Mouse (Mus musculus) CH12.LX (cell line): ENCODE results near the gene Ulbp1. TPM values are rescaled to one million over a fixed set of nuclear protein-coding genes. Genes with fewer than 3 reads are reported as not detected.

Experiments
- DNase-seq: peaks from one replicate; pipeline ENCODE4 v3.0.0-alpha.2; 2013; ENCODE audit errors: extremely low read depth
- H3K27ac ChIP-seq: 2 replicates; pipeline ENCODE4 v1.5.1; 2012; ENCODE audit warnings: low read depth, mild to moderate bottlenecking, control low read depth, moderate library complexity; ENCODE audit not compliant: insufficient read depth
- H3K27me3 ChIP-seq: replicated peaks from 2 replicates; pipeline ENCODE3; 2012; ENCODE audit warnings: inconsistent platforms
- H3K36me3 ChIP-seq, 2 experiments: replicated peaks in 1 of 2; 2 replicates each; pipeline versions ENCODE3 to v1.6.1; 2012; ENCODE audit warnings: inconsistent platforms in 1 of 2, low read length in 1 of 2, mild to moderate bottlenecking in 1 of 2, mixed read lengths in 1 of 2, moderate library complexity in 1 of 2; ENCODE audit not compliant: control insufficient read depth in 1 of 2, insufficient read depth in 1 of 2
- H3K4me1 ChIP-seq, 2 experiments: 2 replicates each; pipeline ENCODE4 v1.6.1; 2012; ENCODE audit warnings: inconsistent platforms in 1 of 2, moderate library complexity in 1 of 2; ENCODE audit not compliant: insufficient read depth in 2 of 2, control insufficient read depth in 1 of 2
- H3K4me2 ChIP-seq: 2 replicates; pipeline ENCODE4 v1.6.1; 2012; ENCODE audit warnings: low read depth, mild to moderate bottlenecking, control low read depth; ENCODE audit not compliant: poor library complexity, insufficient read depth, severe bottlenecking
- H3K4me3 ChIP-seq, 3 experiments: fragments of 150-350 bp in 1 of 3; sonication (generic) in 1 of 3; replicated peaks in 1 of 3; 2 replicates each; pipeline versions ENCODE3 to v1.5.1; 2011 to 2012; ENCODE audit warnings: low read depth in 2 of 3, low read length in 2 of 3, mild to moderate bottlenecking in 2 of 3, moderate library complexity in 2 of 3, control low read depth in 1 of 3, improper control_type of control experiment in 1 of 3, inconsistent platforms in 1 of 3, mixed read lengths in 1 of 3; ENCODE audit not compliant: poor library complexity in 1 of 3
- H3K79me2 ChIP-seq: replicated peaks from 2 replicates; pipeline ENCODE4 v1.6.1; 2012; ENCODE audit warnings: mild to moderate bottlenecking, moderate library complexity; ENCODE audit not compliant: control insufficient read depth, poor library complexity, insufficient read depth, severe bottlenecking; ENCODE audit errors: extremely low read depth
- H3K9ac ChIP-seq: 2 replicates; pipeline ENCODE4 v1.6.1; 2012; ENCODE audit warnings: low read depth, mild to moderate bottlenecking, control low read depth, moderate library complexity; ENCODE audit not compliant: insufficient read depth
- H3K9me3 ChIP-seq: replicated peaks from 2 replicates; pipeline ENCODE3; 2012; ENCODE audit warnings: low read length, inconsistent platforms, mixed read lengths
- ELF1 ChIP-seq: IDR thresholded peaks from 2 replicates; pipeline ENCODE4 v1.6.1; 2014; ENCODE audit warnings: low read depth, mild to moderate bottlenecking, inconsistent platforms, low read length, improper control_type of control experiment
- GABPA ChIP-seq: IDR thresholded peaks from 2 replicates; pipeline ENCODE4 v1.6.1; 2012; ENCODE audit warnings: low read depth, low read length, improper control_type of control experiment, inconsistent platforms; ENCODE audit not compliant: insufficient replicate concordance
- HCFC1 ChIP-seq: IDR thresholded peaks from 2 replicates; pipeline ENCODE4 v1.6.1; 2012; ENCODE audit warnings: low read depth, mild to moderate bottlenecking, inconsistent platforms, low read length, improper control_type of control experiment
- JUN ChIP-seq: IDR thresholded peaks from 2 replicates; pipeline ENCODE4 v1.6.1; 2011; ENCODE audit warnings: low read depth, mild to moderate bottlenecking, low read length, improper control_type of control experiment, moderate library complexity; ENCODE audit not compliant: insufficient read depth
- MAFK ChIP-seq: IDR thresholded peaks from 2 replicates; pipeline ENCODE4 v1.6.1; 2011; ENCODE audit warnings: low read length, improper control_type of control experiment; ENCODE audit not compliant: insufficient replicate concordance
- MAX ChIP-seq: IDR thresholded peaks from 2 replicates; pipeline ENCODE4 v1.6.1; 2011; ENCODE audit warnings: low read length, improper control_type of control experiment
- POLR2AphosphoS2 ChIP-seq: IDR thresholded peaks from 2 replicates; pipeline ENCODE4 v1.6.1; 2011; ENCODE audit warnings: low read depth, low read length, improper control_type of control experiment
- RAD21 ChIP-seq: IDR thresholded peaks from 2 replicates; pipeline ENCODE4 v1.6.1; 2011; ENCODE audit warnings: low read depth, mild to moderate bottlenecking, low read length, improper control_type of control experiment, moderate library complexity
- SMC3 ChIP-seq: IDR thresholded peaks from 2 replicates; pipeline ENCODE4 v1.6.1; 2011; ENCODE audit warnings: low read depth, low read length, improper control_type of control experiment
- USF2 ChIP-seq: conservative IDR thresholded peaks from 2 replicates; pipeline ENCODE4 v1.6.1; 2011; ENCODE audit warnings: low read depth, low read length, improper control_type of control experiment
- ZC3H11A ChIP-seq: IDR thresholded peaks from 2 replicates; pipeline ENCODE4 v1.6.1; 2012; ENCODE audit warnings: low read depth, mild to moderate bottlenecking, inconsistent platforms, low read length, improper control_type of control experiment
- ZKSCAN1 ChIP-seq: IDR thresholded peaks from 2 replicates; pipeline ENCODE4 v1.6.1; 2012; ENCODE audit warnings: low read depth, inconsistent platforms, low read length, improper control_type of control experiment, borderline replicate concordance
- ZMIZ1 ChIP-seq: IDR thresholded peaks from 2 replicates; pipeline ENCODE4 v1.6.1; 2012; ENCODE audit warnings: low read depth, mild to moderate bottlenecking, inconsistent platforms, low read length, improper control_type of control experiment
- dilution Hi-C: fragments of 300-500 bp; cut with MboI; formaldehyde crosslinking; loops from 2 replicates; pipeline ENCODE4 v1.14.3; 2020; ENCODE audit warnings: low sequenced_read_pairs; ENCODE audit not compliant: extremely low pct_unique_long_range_greater_than_20kb, extremely low pct_ligation_motif_present
- in situ Hi-C: fragments of 300-500 bp; cut with MboI; formaldehyde crosslinking; loops from 3 replicates; pipeline ENCODE4 v1.14.3; 2019; ENCODE audit warnings: low sequenced_read_pairs, low pct_ligation_motif_present, low pct_unique_long_range_greater_than_20kb, mixed read lengths
- polyA plus RNA-seq: library from polyadenylated mRNA; unstranded; fragments of >175 nt; gene quantifications from 2 replicates; pipeline ENCODE4 v1.2.1, GENCODE M21; 2012; ENCODE audit warnings: low read depth; ENCODE audit not compliant: insufficient read length
- total RNA-seq, 2 experiments: library from RNA; depleted of rRNA; stranded (reverse); fragments of 300-350 nt in 1 of 2; fragments of >200 nt in 1 of 2; gene quantifications; 2 replicates each; pipeline ENCODE4 v1.2.3; 2012 to 2014

Gene Ulbp1
- total and polyA plus RNA-seq, 3 experiments, result 70.1 to 141 (median 92.9) TPM

GRCm38 (mm10) chr10:7391935-7392930, 81.2 kb downstream of the Ulbp1 start:
- no peak for DNase-seq
- Histone ChIP-seq H3K9me3 (peaks cover 21% of the 10 kb centered on the region), H3K27ac (no peak overlapping the region), H3K27me3 (no peaks in the 10 kb centered on the region), H3K9ac (no peak overlapping the region), H3K36me3 (no peaks in the 10 kb centered on the region), H3K4me3 (no peak overlapping the region), H3K4me1 (no peaks in the 10 kb centered on the region), H3K79me2 (no peaks in the 10 kb centered on the region), H3K4me2 (no peak overlapping the region)
- dilution Hi-C loops (no loop called here), in situ Hi-C loops (no loop called here)
- TF ChIP-seq SMC3 (no peak), ZMIZ1 (no peak), MAX (no peak), ELF1 (no peak), ZKSCAN1 (no peak), GABPA (no peak), RAD21 (no peak), USF2 (no peak), JUN (no peak), POLR2AphosphoS2 (no peak), HCFC1 (no peak)

DNA sequence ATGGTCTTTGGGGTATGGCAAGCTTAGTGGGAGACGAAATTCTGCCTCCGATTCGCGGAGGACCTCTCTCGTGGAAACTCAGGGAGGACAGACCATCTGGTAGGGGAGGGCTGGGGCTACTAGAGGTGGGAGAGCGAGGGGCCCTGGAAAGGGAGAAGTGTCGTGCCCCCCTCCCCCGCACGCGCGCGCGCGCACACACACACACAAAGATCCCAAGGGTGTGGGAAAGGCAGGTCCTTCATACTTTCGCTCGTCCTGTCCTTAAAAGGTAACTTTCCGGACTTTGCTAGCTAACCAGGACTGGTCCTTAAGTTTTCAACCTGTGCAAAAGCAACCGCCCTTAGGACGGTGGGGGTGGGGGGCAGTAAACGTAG, 81.9 kb downstream of the Ulbp1 start:
- Histone ChIP-seq H3K79me2 (no peaks in the 10 kb centered on the region), H3K27ac (no peak overlapping the region), H3K4me3 (no peak overlapping the region), H3K9ac (no peak overlapping the region), H3K4me1 (no peaks in the 10 kb centered on the region), H3K9me3 (peaks cover 21% of the 10 kb centered on the region), H3K4me2 (no peak overlapping the region), H3K27me3 (no peaks in the 10 kb centered on the region), H3K36me3 (no peaks in the 10 kb centered on the region)
- dilution Hi-C loops (no loop called here), in situ Hi-C loops (no loop called here)
- no peak for DNase-seq
- no peak for TF ChIP-seq GABPA

DNA sequence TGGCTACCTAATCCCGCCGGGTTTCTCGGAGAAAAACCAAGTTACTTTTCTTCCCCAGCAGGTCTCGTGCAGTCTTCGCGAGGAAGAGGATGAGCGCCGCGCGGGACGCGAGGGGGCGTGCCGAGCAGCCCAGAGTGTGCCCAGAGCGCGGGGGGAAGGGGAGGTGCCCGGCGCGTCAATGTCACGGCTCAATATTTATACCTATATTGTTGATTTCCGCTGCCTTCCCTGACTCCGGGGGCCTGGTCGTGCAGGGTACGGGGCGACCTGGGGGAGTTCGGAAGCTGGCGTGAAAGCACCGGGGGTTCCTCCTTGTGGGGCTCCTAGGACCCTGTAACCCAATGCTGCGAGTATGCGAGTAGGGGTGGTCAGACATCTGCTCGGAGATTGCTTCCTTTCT, 82.3 kb downstream of the Ulbp1 start:
- TF ChIP-seq ZC3H11A (no peak), MAFK (no peak)
- H3K27me3 ChIP-seq, result no peaks in the 10 kb centered on the region
- H3K9ac ChIP-seq, result no peak overlapping the region

More for the DNA sequence above, 82.3 kb downstream of the Ulbp1 start:
- Histone ChIP-seq H3K9me3 (peaks cover 21% of the 10 kb centered on the region), H3K79me2 (no peaks in the 10 kb centered on the region), H3K4me1 (no peaks in the 10 kb centered on the region), H3K36me3 (no peaks in the 10 kb centered on the region), H3K4me2 (no peak overlapping the region), H3K27ac (no peak overlapping the region), H3K4me3 (no peak overlapping the region)
- DNase-seq, result no peak
- dilution Hi-C loops (no loop called here), in situ Hi-C loops (no loop called here)

Other genes starting within 250 kb of the Ulbp1 start
- 4.7 and 5.4 TPM in 2 replicates for gene Lrp11, start 116.2 kb upstream of the Ulbp1 start, total RNA-seq (2012; rRNA removed)
- 4.9 and 5.1 TPM in 2 replicates for gene Lrp11, start 116.2 kb upstream of the Ulbp1 start, total RNA-seq (2014; rRNA removed)
- 4.4 and 6.0 TPM in 2 replicates for gene Lrp11, start 116.2 kb upstream of the Ulbp1 start, polyA plus RNA-seq
- gene Nup43, start 193.9 kb upstream of the Ulbp1 start, total RNA-seq (2012; rRNA removed), result 47.9 and 53.8 TPM in 2 replicates
- 117 and 138 TPM in 2 replicates for gene Nup43, start 193.9 kb upstream of the Ulbp1 start, total RNA-seq (2014; rRNA removed)
- 66.7 and 73.5 TPM in 2 replicates for gene Nup43, start 193.9 kb upstream of the Ulbp1 start, polyA plus RNA-seq
- gene Pcmt1, start 207.5 kb upstream of the Ulbp1 start, total RNA-seq (2012; rRNA removed), result 44.4 and 53.7 TPM in 2 replicates
- 62.2 and 64.5 TPM in 2 replicates for gene Pcmt1, start 207.5 kb upstream of the Ulbp1 start, total RNA-seq (2014; rRNA removed)
- 56.5 and 58.2 TPM in 2 replicates for gene Pcmt1, start 207.5 kb upstream of the Ulbp1 start, polyA plus RNA-seq
- gene Lats1, start 207.6 kb upstream of the Ulbp1 start, total RNA-seq (2012; rRNA removed), result 8.5 and 9.2 TPM in 2 replicates
- 12.4 and 13.4 TPM in 2 replicates for gene Lats1, start 207.6 kb upstream of the Ulbp1 start, total RNA-seq (2014; rRNA removed)
- gene Lats1, start 207.6 kb upstream of the Ulbp1 start, polyA plus RNA-seq, result 11.6 and 12.3 TPM in 2 replicates